Mouse (Mus musculus) stomach, embryonic 15.5 days (tissue): Measurements from ENCODE around the gene Vsx2. TPM values are rescaled to one million over a fixed set of nuclear protein-coding genes. Genes with fewer than 3 reads are reported as not detected.
A peak's percentile ranks its signal among the peaks of the same experiment; 100 is the strongest.
"Not testable (repeated sequence)": the region's sequence is repeated elsewhere in the genome, so short reads cannot be mapped to it uniquely, and the experiment has no call there.

Source experiments
- ATAC-seq: fragments of 200-750 bp; cut with Nextera tagmentation; 2 replicates; pipeline ENCODE4 v1.8.0; 2017; ENCODE audit warnings: low read depth, moderate number of reproducible peaks, moderate TSS enrichment; ENCODE audit not compliant: insufficient read depth, low FRiP score
- H3K27ac ChIP-seq: fragments of 300-500 bp; sonication (generic); 2 replicates; pipeline ENCODE4 v1.5.1; 2015; ENCODE audit warnings: mild to moderate bottlenecking, inconsistent platforms
- H3K27me3 ChIP-seq: fragments of 300-500 bp; sonication (generic); replicated peaks from 2 replicates; pipeline ENCODE4 v1.6.1; 2015; ENCODE audit warnings: inconsistent platforms
- H3K36me3 ChIP-seq: fragments of 300-500 bp; sonication (generic); 2 replicates; pipeline ENCODE4 v1.6.1; 2015; ENCODE audit warnings: inconsistent platforms
- H3K4me1 ChIP-seq: fragments of 300-500 bp; sonication (generic); 2 replicates; pipeline ENCODE4 v1.6.1; 2015; ENCODE audit warnings: inconsistent platforms
- H3K4me2 ChIP-seq: fragments of 300-500 bp; sonication (generic); 2 replicates; pipeline ENCODE4 v1.6.1; 2015; ENCODE audit warnings: mild to moderate bottlenecking, inconsistent platforms
- H3K4me3 ChIP-seq: fragments of 300-500 bp; sonication (generic); replicated peaks from 2 replicates; pipeline ENCODE4 v1.5.1; 2015; ENCODE audit warnings: inconsistent platforms
- H3K9ac ChIP-seq: fragments of 300-500 bp; sonication (generic); 2 replicates; pipeline ENCODE4 v1.6.1; 2015; ENCODE audit warnings: inconsistent platforms
- H3K9me3 ChIP-seq: fragments of 300-500 bp; sonication (generic); 2 replicates; pipeline ENCODE4 v1.6.1; 2016; ENCODE audit warnings: inconsistent platforms
- WGBS: fragments of 180-500 bp; shearing (Covaris S2); methylation state at CpG from one replicate; pipeline ENCODE4 v1.1.7; 2015; 5-methylcytosine and 5-hydroxymethylcytosine counted together
- polyA plus RNA-seq: library from polyadenylated mRNA; unstranded; fragments of >200 nt; fragmentation: Nextera tagmentation; extraction: Ambion mirVana; gene quantifications from 2 replicates; pipeline ENCODE4 v1.2.1, GENCODE M21; 2015

Gene Vsx2
- 0.04 TPM in 1 of 2 replicates, not detected in the other for polyA plus RNA-seq

- Histone ChIP-seq H3K4me1 (peaks cover 12% of the 10 kb centered on the region; the same call in 1 of the 2 replicates), H3K9ac (no peak within 1 kb of the TSS), H3K4me3 (no peak within 1 kb of the TSS), H3K9me3 (no peaks in the 10 kb centered on the region), H3K27me3 (peaks cover 66% of the 10 kb centered on the region), H3K4me2 (no peak within 1 kb of the TSS), H3K27ac (no peak within 1 kb of the TSS), H3K36me3 (no peaks in the 10 kb centered on the region)
- ATAC-seq = no peak
- 3% methylated on average over 25 of the region's 25 CpGs for WGBS
These were observed at the start of gene Vsx2 for GRCm38 (mm10) chr12:84569336-84569970. TSS of gene Vsx2 (plus strand) at chr12:84569762.

- Histone ChIP-seq H3K4me2 (no peak overlapping the region), H3K4me1 (no peaks in the 10 kb centered on the region), H3K27ac (no peak overlapping the region), H3K27me3 (no peaks in the 10 kb centered on the region), H3K4me3 (no peak overlapping the region), H3K9me3 (no peaks in the 10 kb centered on the region), H3K36me3 (no peaks in the 10 kb centered on the region), H3K9ac (no peak overlapping the region)
- ATAC-seq = no peak
- 61% methylated on average over 3 of the region's 3 CpGs for WGBS
These were observed 45.8 kb upstream of the Vsx2 start for GRCm38 (mm10) chr12:84523728-84524127.

- 65% methylated on average over 11 of the region's 11 CpGs for WGBS
- Histone ChIP-seq H3K9me3 (no peaks in the 10 kb centered on the region), H3K4me1 (no peaks in the 10 kb centered on the region), H3K27ac (no peak overlapping the region), H3K4me3 (no peak overlapping the region), H3K27me3 (no peaks in the 10 kb centered on the region), H3K4me2 (no peak overlapping the region), H3K9ac (no peak overlapping the region), H3K36me3 (no peaks in the 10 kb centered on the region)
- no peak for ATAC-seq
These were observed 45.2 kb upstream of the Vsx2 start for GRCm38 (mm10) chr12:84524147-84525050.

GRCm38 (mm10) chr12:84525422-84525821 is 44.1 kb upstream of the Vsx2 start:
- ATAC-seq = no peak
- H3K27ac ChIP-seq = no peak overlapping the region
- no peaks in the 10 kb centered on the region for H3K36me3 ChIP-seq
- H3K4me2 ChIP-seq = no peak overlapping the region
- H3K4me1 ChIP-seq = no peaks in the 10 kb centered on the region
- WGBS = 68% methylated on average over 12 of the region's 12 CpGs
- H3K9ac ChIP-seq = no peak overlapping the region
- H3K27me3 ChIP-seq = no peaks in the 10 kb centered on the region
- no peak overlapping the region for H3K4me3 ChIP-seq
- H3K9me3 ChIP-seq = no peaks in the 10 kb centered on the region

GRCm38 (mm10) chr12:84530426-84530825 is 39.1 kb upstream of the Vsx2 start:
- 87% methylated on average over 5 of the region's 5 CpGs for WGBS
- H3K4me3 ChIP-seq = no peak overlapping the region
- H3K36me3 ChIP-seq = peaks cover 2% of the 10 kb centered on the region; the same call in 1 of the 2 replicates
- H3K4me1 ChIP-seq = no peaks in the 10 kb centered on the region
- ATAC-seq = no peak
- H3K27me3 ChIP-seq = no peaks in the 10 kb centered on the region
- no peaks in the 10 kb centered on the region for H3K9me3 ChIP-seq
- H3K27ac ChIP-seq = no peak overlapping the region
- no peak overlapping the region for H3K4me2 ChIP-seq
- H3K9ac ChIP-seq = no peak overlapping the region

GRCm38 (mm10) chr12:84531906-84532829 is 37.4 kb upstream of the Vsx2 start:
- H3K27ac ChIP-seq = no peak overlapping the region
- 86% methylated on average over 13 of the region's 13 CpGs for WGBS

GRCm38 (mm10) chr12:84532830-84533199 is 36.7 kb upstream of the Vsx2 start:
- H3K4me1 ChIP-seq = no peaks in the 10 kb centered on the region
- no peak for ATAC-seq
- peaks cover 2% of the 10 kb centered on the region; the same call in 1 of the 2 replicates for H3K36me3 ChIP-seq
- WGBS = 89% methylated on average over 8 of the region's 8 CpGs
- H3K27ac ChIP-seq = no peak overlapping the region
- no peaks in the 10 kb centered on the region for H3K27me3 ChIP-seq
- H3K9ac ChIP-seq = no peak overlapping the region
- H3K4me3 ChIP-seq = no peak overlapping the region
- no peak overlapping the region for H3K4me2 ChIP-seq
- H3K9me3 ChIP-seq = no peaks in the 10 kb centered on the region

More at GRCm38 (mm10) chr12:84531906-84532829, 37.4 kb upstream of the Vsx2 start:
- Histone ChIP-seq H3K9me3 (no peaks in the 10 kb centered on the region), H3K4me2 (no peak overlapping the region), H3K4me3 (no peak overlapping the region), H3K4me1 (no peaks in the 10 kb centered on the region), H3K36me3 (peaks cover 2% of the 10 kb centered on the region; the same call in 1 of the 2 replicates), H3K9ac (no peak overlapping the region), H3K27me3 (no peaks in the 10 kb centered on the region)
- ATAC-seq = no peak

GRCm38 (mm10) chr12:84533706-84534486 is 35.7 kb upstream of the Vsx2 start:
- H3K27ac ChIP-seq = no peak overlapping the region
- no peaks in the 10 kb centered on the region for H3K27me3 ChIP-seq
- ATAC-seq = no peak
- WGBS = 81% methylated on average over 7 of the region's 7 CpGs
- no peak overlapping the region for H3K9ac ChIP-seq
- H3K4me1 ChIP-seq = no peaks in the 10 kb centered on the region
- no peak overlapping the region for H3K4me2 ChIP-seq
- H3K9me3 ChIP-seq = no peaks in the 10 kb centered on the region
- peaks cover 2% of the 10 kb centered on the region; the same call in 1 of the 2 replicates for H3K36me3 ChIP-seq
- no peak overlapping the region for H3K4me3 ChIP-seq

- not testable (repeated sequence) for H3K9ac ChIP-seq, H3K4me1 ChIP-seq, ATAC-seq, H3K4me3 ChIP-seq, H3K4me2 ChIP-seq, H3K27ac ChIP-seq, H3K27me3 ChIP-seq, H3K36me3 ChIP-seq, H3K9me3 ChIP-seq
- 71% methylated on average over 3 of the region's 3 CpGs for WGBS
These were observed 30.0 kb upstream of the Vsx2 start for GRCm38 (mm10) chr12:84539537-84539936.

- Histone ChIP-seq H3K9ac (no peak overlapping the region), H3K4me2 (no peak overlapping the region), H3K4me1 (no peaks in the 10 kb centered on the region), H3K4me3 (no peak overlapping the region), H3K27ac (no peak overlapping the region), H3K36me3 (no peaks in the 10 kb centered on the region), H3K9me3 (no peaks in the 10 kb centered on the region), H3K27me3 (no peaks in the 10 kb centered on the region)
- ATAC-seq = no peak
- 81% methylated on average over 11 of the region's 11 CpGs for WGBS
These were observed 28.1 kb upstream of the Vsx2 start for GRCm38 (mm10) chr12:84541391-84541958.

- ATAC-seq = peak; percentile 65; the same call in 1 of the 2 replicates
- Histone ChIP-seq H3K27me3 (no peaks in the 10 kb centered on the region), H3K9ac (no peak overlapping the region), H3K36me3 (no peaks in the 10 kb centered on the region), H3K4me1 (no peaks in the 10 kb centered on the region), H3K27ac (no peak overlapping the region), H3K9me3 (no peaks in the 10 kb centered on the region), H3K4me3 (no peak overlapping the region), H3K4me2 (no peak overlapping the region)
- 3% methylated on average over 12 of the region's 12 CpGs for WGBS
These were observed 23.5 kb upstream of the Vsx2 start for GRCm38 (mm10) chr12:84546028-84546427.
